Comparison of ENCODE assay signal across 19 mouse cellular contexts in genomic region chr15:65193654-65194053, GRCm38 (mm10).
DNase-seq lines count a peak whose midpoint lies in the region; ATAC-seq and TF ChIP-seq lines count a peak whose summit lies in the region.
"Had no signal": no experiment of that assay in that cellular context is flagged by ENCODE, and none has a peak within 500 bp of the region (broad histone marks: within the 10 kb centered on the region; RNA-seq: fewer than 3 reads in every experiment).

No protein-coding gene starts in this region.

- H3K9me3 ChIP-seq in kidney, postnatal 0 days (replicated peaks; ENCODE audit: low read length): no peaks in the 10 kb centered on the region
- H3K9me3 ChIP-seq in embryonic facial prominence, embryonic 10.5 days: no peaks in the 10 kb centered on the region
- H3K9me3 ChIP-seq in lung, postnatal 0 days (ENCODE audit: low read length): no peaks in the 10 kb centered on the region
- H3K9me3 ChIP-seq: heart, embryonic 12.5 days; limb, embryonic 12.5 days; liver, embryonic 15.5 days; midbrain, embryonic 15.5 days; neural tube, embryonic 12.5 days had no signal

- no peak overlapping the region for H3K4me2 ChIP-seq in kidney, postnatal 0 days (ENCODE audit: low read length)
- no peak overlapping the region for H3K4me2 ChIP-seq in lung, postnatal 0 days (replicated peaks; ENCODE audit: low read depth, low read length)
- H3K4me2 ChIP-seq: heart, embryonic 12.5 days; limb, embryonic 12.5 days; liver, embryonic 15.5 days; midbrain, embryonic 15.5 days; neural tube, embryonic 12.5 days had no signal

- no peak overlapping the region for H3K27ac ChIP-seq in kidney, postnatal 0 days
- no peak overlapping the region for H3K27ac ChIP-seq in kidney, adult 2 months (ENCODE audit: insufficient read depth, low read depth, low read length)
- H3K27ac ChIP-seq in embryonic facial prominence, embryonic 10.5 days (replicated peaks): no peak overlapping the region
- H3K27ac ChIP-seq in lung, postnatal 0 days (ENCODE audit: low read length): no peak overlapping the region
- H3K27ac ChIP-seq: limb, embryonic 12.5 days; liver, embryonic 15.5 days; midbrain, embryonic 15.5 days; neural tube, embryonic 12.5 days had no signal

- no peak overlapping the region for H3K4me3 ChIP-seq in kidney, postnatal 0 days (replicated peaks; ENCODE audit: low read depth, low read length)
- H3K4me3 ChIP-seq in kidney, adult 2 months (ENCODE audit: insufficient read depth, low read depth, low read length): no peak overlapping the region
- no peak overlapping the region for H3K4me3 ChIP-seq in embryonic facial prominence, embryonic 10.5 days
- H3K4me3 ChIP-seq in lung, postnatal 0 days (ENCODE audit: low read depth, low read length): no peak overlapping the region
- H3K4me3 ChIP-seq: heart, embryonic 12.5 days; limb, embryonic 12.5 days; liver, embryonic 15.5 days; midbrain, embryonic 15.5 days; neural tube, embryonic 12.5 days had no signal

- no peaks in the 10 kb centered on the region for H3K27me3 ChIP-seq in kidney, postnatal 0 days (ENCODE audit: insufficient read depth, low read length)
- H3K27me3 ChIP-seq in kidney, adult 2 months (replicated peaks; ENCODE audit: control insufficient read depth, insufficient read depth, low read length): no peaks in the 10 kb centered on the region; the same call in 1 of the 2 replicates
- H3K27me3 ChIP-seq in embryonic facial prominence, embryonic 10.5 days (replicated peaks; ENCODE audit: low read depth, poor library complexity, severe bottlenecking): no peaks in the 10 kb centered on the region
- no peaks in the 10 kb centered on the region for H3K27me3 ChIP-seq in lung, postnatal 0 days (replicated peaks; ENCODE audit: insufficient read depth, low read length)
- H3K27me3 ChIP-seq: heart, embryonic 12.5 days; limb, embryonic 12.5 days; liver, embryonic 15.5 days; midbrain, embryonic 15.5 days; neural tube, embryonic 12.5 days had no signal

- TF ChIP-seq CTCF in kidney, postnatal 0 days (IDR thresholded peaks at IDR 0.05; ENCODE audit: low read depth): peak; percentile 55
- TF ChIP-seq CTCF in kidney, adult 2 months (conservative IDR thresholded peaks at IDR 0.05; ENCODE audit: insufficient read depth, insufficient read length, low read depth, low read length): no peak
- TF ChIP-seq CTCF in lung, postnatal 0 days (IDR thresholded peaks at IDR 0.05): no peak

- no peak overlapping the region for H3K9ac ChIP-seq in kidney, postnatal 0 days (ENCODE audit: low read depth, low read length)
- no peak overlapping the region for H3K9ac ChIP-seq in lung, postnatal 0 days (replicated peaks; ENCODE audit: low read depth)
- H3K9ac ChIP-seq: heart, embryonic 12.5 days; limb, embryonic 12.5 days; liver, embryonic 15.5 days; midbrain, embryonic 15.5 days; neural tube, embryonic 12.5 days had no signal

- peak; percentile 18 to 32 for DNase-seq in cerebellum, postnatal 10 days
- DNase-seq in kidney, postnatal 0 days (ENCODE audit: low spot score): peak; percentile 32
- no peak for DNase-seq in kidney, adult 2 months
- DNase-seq in 416B (ENCODE audit: low read depth) (peak; percentile 39), R1 (ENCODE audit: low read depth, low spot score) (peak; percentile 23)
- no peak for DNase-seq in embryonic facial prominence, embryonic 10.5 days (ENCODE audit: low spot score)
- DNase-seq in lung, postnatal 0 days (ENCODE audit: low spot score): no peak
- DNase-seq: B cell, adult 2 months; cerebellum, adult 9-11 months; gastrocnemius, postnatal 25 days; kidney, postnatal 25 days; right cerebral cortex, postnatal 4 days; thymus, adult 2 months had no signal

- no peak for TF ChIP-seq POLR2A in kidney, adult 2 months (IDR thresholded peaks at IDR 0.05; ENCODE audit: low read depth, low read length)

- WGBS in kidney, postnatal 0 days: 95% methylated on average over 1 of the region's 1 CpGs
- 98% methylated on average over 1 of the region's 1 CpGs for WGBS in kidney, adult 2 months
- WGBS in embryonic facial prominence, embryonic 10.5 days: 93% methylated on average over 1 of the region's 1 CpGs
- WGBS in lung, postnatal 0 days: 86% methylated on average over 1 of the region's 1 CpGs

- no peaks in the 10 kb centered on the region for H3K4me1 ChIP-seq in kidney, postnatal 0 days (replicated peaks; ENCODE audit: insufficient read depth, low read length)
- H3K4me1 ChIP-seq in kidney, adult 2 months (ENCODE audit: control insufficient read depth, insufficient read depth, low read length): no peaks in the 10 kb centered on the region
- no peaks in the 10 kb centered on the region for H3K4me1 ChIP-seq in embryonic facial prominence, embryonic 10.5 days
- H3K4me1 ChIP-seq in lung, postnatal 0 days (ENCODE audit: insufficient read depth, low read depth, low read length): no peaks in the 10 kb centered on the region
- H3K4me1 ChIP-seq: heart, embryonic 12.5 days; limb, embryonic 12.5 days; liver, embryonic 15.5 days; midbrain, embryonic 15.5 days; neural tube, embryonic 12.5 days had no signal

- no peak for TF ChIP-seq EP300 in lung, postnatal 0 days (IDR thresholded peaks at IDR 0.05)

- H3K36me3 ChIP-seq in kidney, postnatal 0 days (ENCODE audit: insufficient read depth, low read length): no peaks in the 10 kb centered on the region
- no peaks in the 10 kb centered on the region for H3K36me3 ChIP-seq in kidney, adult 2 months (ENCODE audit: control insufficient read depth, insufficient read depth, low read length)
- H3K36me3 ChIP-seq in embryonic facial prominence, embryonic 10.5 days (replicated peaks): no peaks in the 10 kb centered on the region
- H3K36me3 ChIP-seq in lung, postnatal 0 days (ENCODE audit: insufficient read depth, low read length): no peaks in the 10 kb centered on the region
- H3K36me3 ChIP-seq: heart, embryonic 12.5 days; limb, embryonic 12.5 days; liver, embryonic 15.5 days; midbrain, embryonic 15.5 days; neural tube, embryonic 12.5 days had no signal

- no peak for ATAC-seq in cerebellum, adult (ENCODE audit: insufficient number of reproducible peaks, low FRiP score, low TSS enrichment)
- ATAC-seq in kidney, postnatal 0 days (replicated peaks; ENCODE audit: low FRiP score, low read depth): no peak
- ATAC-seq in lung, postnatal 0 days: no peak
- ATAC-seq: midbrain, embryonic 15.5 days had no signal

Comparison
In these comparisons a context has a peak if more than half of its experiments do, and no peak if none do; other contexts are left out.
1. DNase-seq: peak in cerebellum, postnatal 10 days (2 of 2), kidney, postnatal 0 days (single experiment), 416B (single experiment) and R1 (single experiment); none in kidney, adult 2 months (single experiment), embryonic facial prominence, embryonic 10.5 days (single experiment) and lung, postnatal 0 days (single experiment).